Mouse (Mus musculus) Patski (cell line): Measurements from ENCODE around the gene C2cd2l. TPM values are rescaled to one million over a fixed set of nuclear protein-coding genes. Genes with fewer than 3 reads are reported as not detected.

Source experiments
- ATAC-seq: fragments of 100-300 bp; one replicate; pipeline ENCODE4 v1.8.0; 2021
- CTCF ChIA-PET: fragments of 350-600 bp; sonication (Branson Sonifier 250); formaldehyde crosslinking; loops from one replicate; lab custom pipeline; 2022; ENCODE audit warnings: inconsistent platforms; lab: Charles Lee
- POLR2A ChIA-PET: fragments of 350-600 bp; sonication (Branson Sonifier 250); formaldehyde crosslinking; loops from one replicate; lab custom pipeline; 2022; ENCODE audit warnings: antibody characterized with exemption, inconsistent platforms; lab: Charles Lee
- DNase-seq: peaks from one replicate; pipeline ENCODE4 v3.0.0-alpha.2; 2011; ENCODE audit warnings: low read depth, low spot score
- H3K27me3 ChIP-seq: fragments of 371-371 bp; one replicate; pipeline ENCODE4 v1.5.1; 2021
- CTCF ChIP-seq: fragments of 100-300 bp; IDR thresholded peaks from one replicate; pipeline ENCODE4 v1.5.1; 2021
- in situ Hi-C: fragments of 300-500 bp; cut with MboI; formaldehyde crosslinking; loops from 3 replicates; pipeline ENCODE4 v1.11.1; 2018; ENCODE audit warnings: low pct_unique_long_range_greater_than_20kb, mixed read lengths
- polyA plus RNA-seq: library from polyadenylated mRNA; unstranded; gene quantifications from one replicate; pipeline ENCODE4 v1.2.3, GENCODE M21; 2021

Gene C2cd2l
- polyA plus RNA-seq, 1 experiment from 2014 or later = 29.5 TPM

DNA sequence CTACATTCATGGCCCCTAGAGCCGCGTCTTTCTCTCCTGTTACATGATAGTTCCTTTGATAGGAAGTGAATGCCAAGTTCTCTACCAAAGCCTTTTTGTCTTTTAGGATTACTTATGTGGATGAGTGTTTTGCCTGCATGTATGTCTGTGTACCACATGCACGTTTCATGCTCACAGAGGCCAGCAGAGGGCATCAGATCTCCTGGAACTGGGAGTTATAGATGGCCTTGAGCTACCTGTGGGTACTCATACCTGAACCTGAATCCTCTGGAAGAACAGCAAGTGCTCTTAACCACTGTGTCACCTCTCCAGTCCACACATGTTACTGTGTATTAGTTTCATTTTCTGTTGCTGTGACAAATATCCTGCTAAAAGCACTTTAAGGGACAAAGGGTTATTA is 27.6 kb downstream of the C2cd2l start:
- TF ChIP-seq CTCF = no peak
- no peak for DNase-seq
- no peak for ATAC-seq
- H3K27me3 ChIP-seq = no peaks in the 10 kb centered on the region
- ChIA-PET CTCF (interaction anchor here (0.6 to 1.6 kb wide), 4 partner anchors 8 to 14 kb away, joined by 3 to 6 read pairs (median 5); partner anchors contain the start of gene Hinfp), POLR2A (no interaction called here)
- in situ Hi-C loops = no loop called here

DNA sequence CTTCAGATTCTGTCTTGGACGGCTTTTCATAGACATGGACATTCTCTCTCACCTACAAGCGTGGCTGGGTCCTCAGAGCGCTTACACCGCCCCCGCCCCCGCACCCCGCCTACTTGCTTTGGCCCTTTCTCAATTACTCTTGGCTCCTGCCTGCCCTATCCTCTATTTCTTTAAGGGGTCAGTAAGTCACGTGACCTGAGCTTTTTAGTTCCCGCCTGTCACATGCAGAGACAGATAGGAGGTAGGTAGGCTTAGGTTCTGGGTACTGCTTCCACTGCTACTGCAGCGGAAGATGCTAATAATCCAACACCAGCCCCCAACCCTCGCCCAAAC is 31.2 kb downstream of the C2cd2l start:
- TF ChIP-seq CTCF = no peak
- POLR2A ChIA-PET = no interaction called here
- in situ Hi-C loops = no loop called here
- CTCF ChIA-PET = no interaction called here
- no peak for ATAC-seq
- no peaks in the 10 kb centered on the region for H3K27me3 ChIP-seq
- DNase-seq = no peak

DNA sequence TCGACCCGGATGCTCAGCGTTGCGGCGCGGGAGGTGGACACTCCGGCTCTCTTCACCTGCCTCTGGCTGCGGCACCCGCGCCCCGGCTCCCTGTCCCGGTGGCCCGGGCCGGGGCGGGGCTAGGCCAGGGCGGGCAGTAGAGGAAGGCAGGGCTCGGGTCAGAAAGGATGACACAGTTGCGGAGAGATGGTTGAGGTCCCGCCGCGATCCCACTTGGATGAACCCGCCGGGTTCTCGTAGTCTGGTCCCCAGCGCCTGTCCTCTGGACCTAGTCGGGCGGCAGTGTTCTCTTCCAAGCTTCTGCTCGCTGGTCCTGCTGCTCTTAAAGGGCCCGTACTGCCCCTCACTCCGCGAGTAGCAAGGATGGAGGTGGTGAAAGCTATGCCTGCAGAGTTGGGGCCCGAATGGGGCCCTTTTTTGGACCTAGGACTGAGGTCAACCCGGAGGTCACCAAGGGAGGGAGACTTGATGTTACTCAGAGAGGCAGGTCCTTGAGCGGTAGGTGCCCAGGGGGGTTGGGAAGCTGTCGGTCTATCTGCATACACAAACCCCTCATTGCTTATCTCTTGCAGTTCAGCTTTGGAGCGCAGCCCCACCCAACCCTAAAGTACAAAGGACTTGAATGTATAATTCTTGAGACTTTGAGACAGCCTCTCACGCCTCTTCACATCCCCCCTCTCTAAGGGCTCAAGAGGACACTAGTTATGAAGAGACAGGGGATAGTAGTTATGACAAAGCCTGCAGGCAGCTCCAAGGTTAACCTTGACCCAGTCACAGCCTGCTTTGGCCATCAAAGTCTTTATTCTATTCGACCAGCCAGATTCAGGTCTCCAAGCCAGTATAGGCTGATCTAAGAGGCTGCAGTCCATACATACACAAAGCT is 31.8 kb downstream of the C2cd2l start, which contains the start of gene Abcg4:
Gene Abcg4, minus strand, starts transcription at position 540 of the 883 bp plus-strand sequence.
- H3K27me3 ChIP-seq = no peaks in the 10 kb centered on the region
- CTCF ChIA-PET = no interaction called here
- ATAC-seq (no peak), DNase-seq (no peak)
- POLR2A ChIA-PET = no interaction called here
- no peak for TF ChIP-seq CTCF
- in situ Hi-C loops = no loop called here

DNA sequence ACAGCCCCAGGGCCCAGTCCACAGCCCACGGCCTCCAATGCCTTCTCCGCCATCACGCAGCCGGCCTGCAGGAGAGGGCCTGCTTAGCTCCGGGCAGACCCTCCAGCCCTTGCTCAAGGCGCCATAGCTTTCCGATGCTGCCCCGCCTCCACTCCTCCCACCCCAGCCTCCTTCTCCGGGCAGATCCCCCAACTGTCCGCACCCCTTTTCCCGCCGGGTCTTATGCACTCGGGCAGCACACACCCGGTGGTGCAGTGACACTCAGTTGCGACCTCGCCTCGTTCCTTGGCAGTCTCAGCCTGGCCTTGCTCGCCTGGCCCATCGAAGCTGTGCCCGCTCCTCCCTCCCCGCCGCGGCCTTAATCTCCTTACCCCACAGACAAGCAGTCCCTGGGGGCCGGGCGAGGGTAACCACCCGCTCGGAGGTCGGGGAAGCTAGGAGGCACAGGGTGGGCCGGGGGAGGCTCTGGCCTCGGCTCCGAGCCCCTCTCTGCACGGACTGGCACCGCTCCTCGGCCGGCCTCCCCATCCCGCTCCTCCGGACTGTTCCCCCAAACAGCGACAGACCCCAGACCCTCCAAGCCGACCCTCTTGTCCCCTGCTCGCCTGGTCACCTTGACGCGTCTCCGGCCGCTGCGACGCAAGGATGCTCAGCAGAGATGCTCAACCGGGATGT is 32.5 kb downstream of the C2cd2l start:
- CTCF ChIA-PET = no interaction called here
- no peaks in the 10 kb centered on the region for H3K27me3 ChIP-seq
- POLR2A ChIA-PET = interaction anchor here (0.7 kb wide), 2 partner anchors 9 to 11 kb away, joined by 3 to 6 read pairs; no protein-coding TSS in a partner anchor
- TF ChIP-seq CTCF = no peak
- in situ Hi-C loops = no loop called here
- ATAC-seq (no peak), DNase-seq (no peak)

DNA sequence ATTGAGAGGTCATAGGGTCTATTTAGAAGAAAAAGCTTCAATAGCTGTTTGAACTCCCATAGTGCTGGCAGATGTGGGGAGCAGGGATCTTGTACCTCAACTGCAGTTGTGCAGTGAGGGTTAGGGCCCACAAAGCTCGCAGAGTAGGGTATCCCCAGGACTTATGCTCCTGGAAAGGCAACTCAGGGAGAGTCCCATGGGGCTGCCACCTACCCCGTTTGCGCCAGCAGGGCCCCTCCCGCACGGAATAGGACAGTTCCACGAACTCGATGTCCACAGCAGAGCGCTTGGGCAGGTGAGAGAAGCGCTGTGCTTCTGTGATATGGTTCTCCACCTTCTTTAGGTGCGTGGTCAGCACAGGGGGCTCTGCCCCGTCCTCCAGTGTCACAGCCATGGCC is 33.1 kb downstream of the C2cd2l start:
- ATAC-seq = no peak
- ChIA-PET POLR2A (interaction anchor here (0.7 kb wide), 2 partner anchors 9 to 12 kb away, joined by 3 to 6 read pairs; no protein-coding TSS in a partner anchor), CTCF (no interaction called here)
- DNase-seq = no peak
- TF ChIP-seq CTCF = no peak
- no peaks in the 10 kb centered on the region for H3K27me3 ChIP-seq
- in situ Hi-C loops = no loop called here

DNA sequence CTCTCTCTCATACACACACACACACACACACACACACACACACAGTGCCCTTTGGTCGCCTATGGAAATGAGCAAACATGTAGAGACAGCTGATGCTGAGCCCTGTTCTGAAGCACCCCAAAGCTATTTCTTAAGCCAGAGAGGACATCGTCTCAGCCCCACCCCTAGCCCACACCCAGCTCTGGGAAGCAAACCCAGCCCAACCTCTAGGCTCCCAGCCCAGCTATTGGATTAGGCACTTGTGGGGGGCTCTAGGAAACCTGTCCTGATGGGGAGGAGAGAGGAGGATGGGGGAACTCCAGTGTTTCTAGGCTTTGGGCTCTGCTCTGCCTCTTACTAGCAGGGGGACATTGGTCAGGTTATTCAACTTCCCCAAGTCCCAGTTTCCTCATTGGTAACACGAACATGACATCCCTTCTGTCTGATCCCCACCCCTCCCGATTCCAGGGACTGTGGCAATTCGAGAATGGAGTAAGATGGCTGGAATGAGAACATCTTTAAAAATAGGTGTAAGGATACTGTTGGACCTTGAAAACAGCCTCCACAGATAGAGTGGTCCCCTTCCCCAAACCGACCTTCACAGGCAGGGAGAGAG is 33.7 kb downstream of the C2cd2l start:
- no peak for DNase-seq
- in situ Hi-C loops = no loop called here
- ChIA-PET CTCF (interaction anchor here (1.3 kb wide), 1 partner anchor 19 kb away, joined by 3 read pairs; no protein-coding TSS in a partner anchor), POLR2A (interaction anchor here (0.6 to 0.8 kb wide), 3 partner anchors 8 to 34 kb away, joined by 3 to 6 read pairs (median 4); no protein-coding TSS in a partner anchor)
- no peak for ATAC-seq
- no peaks in the 10 kb centered on the region for H3K27me3 ChIP-seq
- no peak for TF ChIP-seq CTCF

DNA sequence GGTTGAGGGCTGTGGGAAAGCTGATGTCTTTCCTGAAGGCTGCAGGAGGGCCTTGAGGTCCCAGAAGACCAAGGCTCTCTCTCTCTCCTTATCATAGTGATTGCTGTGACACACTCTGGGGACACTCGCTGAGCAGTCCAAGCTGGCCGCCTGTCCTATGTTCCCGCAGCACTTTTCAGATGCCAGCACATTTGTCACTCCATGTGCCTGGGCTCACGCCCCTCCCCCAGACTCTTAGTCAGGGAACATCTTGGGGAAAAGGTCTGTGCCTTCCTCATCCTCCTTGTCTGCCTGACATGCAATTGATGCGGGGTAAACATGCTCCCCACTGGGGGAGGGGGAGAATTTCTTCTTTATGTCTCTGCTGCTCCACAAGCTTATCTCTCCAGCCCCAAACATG is 36.9 kb downstream of the C2cd2l start:
- H3K27me3 ChIP-seq = no peaks in the 10 kb centered on the region
- in situ Hi-C loops = no loop called here
- TF ChIP-seq CTCF = no peak
- ChIA-PET POLR2A (no interaction called here), CTCF (interaction anchor here (3.1 kb wide), 1 partner anchor 11 kb away, joined by 8 read pairs; no protein-coding TSS in a partner anchor)
- ATAC-seq (no peak), DNase-seq (no peak)

DNA sequence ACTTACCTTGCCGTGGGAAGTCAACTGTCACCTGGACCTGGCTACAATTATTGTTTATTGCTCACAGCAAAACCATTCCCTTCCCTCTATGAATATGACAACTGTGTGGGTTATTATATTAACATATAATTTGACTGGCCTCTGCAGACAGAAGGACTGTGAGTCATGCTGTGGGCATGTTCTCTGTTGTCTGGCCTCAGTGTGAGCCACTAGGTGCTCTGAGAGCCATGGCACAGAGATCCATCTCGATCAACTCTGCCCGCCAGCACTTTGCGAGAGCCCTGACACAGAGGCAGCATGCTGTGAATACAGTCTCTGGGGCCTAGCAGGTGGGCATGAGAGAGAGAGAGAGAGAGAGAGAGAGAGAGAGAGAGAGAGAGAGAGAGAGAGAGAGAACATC is 50.1 kb downstream of the C2cd2l start:
- no peak for ATAC-seq
- no peak for DNase-seq
- in situ Hi-C loops = no loop called here
- ChIA-PET CTCF (interaction anchor here (1.6 kb wide), 1 partner anchor 36 kb away, joined by 5 read pairs; the partner anchor contains the start of gene Cbl), POLR2A (no interaction called here)
- H3K27me3 ChIP-seq = no peaks in the 10 kb centered on the region
- no peak for TF ChIP-seq CTCF

DNA sequence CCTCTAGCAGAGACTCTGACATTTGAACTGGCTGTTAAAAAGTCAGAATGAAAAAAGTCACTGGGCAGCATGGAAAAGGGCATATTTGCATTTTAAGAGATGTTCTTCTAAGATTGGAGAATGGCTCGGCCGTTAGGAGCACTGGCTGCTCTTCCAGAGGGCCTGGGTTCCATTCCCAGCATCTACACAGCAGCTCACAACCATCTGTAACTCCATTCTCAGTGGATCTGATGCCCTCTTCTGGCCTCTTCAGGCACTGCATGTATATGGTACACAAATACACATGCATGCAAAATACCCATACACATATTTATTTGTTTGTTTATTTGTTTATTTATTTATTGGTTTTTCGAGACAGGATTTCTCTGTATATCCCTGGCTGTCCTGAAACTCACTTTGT is 51.0 kb downstream of the C2cd2l start:
- POLR2A ChIA-PET = no interaction called here
- CTCF ChIA-PET = no interaction called here

DNA sequence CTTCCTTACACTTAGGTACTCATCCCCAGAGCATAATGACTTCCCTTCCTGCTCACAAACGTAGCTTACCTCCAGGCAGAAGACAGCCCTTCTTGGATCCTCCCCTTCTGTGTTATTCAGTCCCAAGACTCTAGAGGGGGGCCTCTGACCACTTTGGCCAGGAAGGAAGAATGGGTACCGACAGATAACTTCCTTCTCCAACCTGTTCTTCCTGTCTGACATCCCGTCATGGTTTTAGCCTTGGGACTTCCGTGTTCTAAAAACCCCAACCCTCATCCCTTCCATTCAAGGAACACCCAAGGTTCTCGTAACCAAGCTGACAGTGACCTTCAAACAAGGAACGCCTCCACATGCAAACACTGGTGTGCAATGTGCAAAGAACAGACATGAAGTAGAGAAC is 51.7 kb downstream of the C2cd2l start, which contains the start of gene Nlrx1:
Gene Nlrx1, minus strand, starts transcription at position 168 of the 400 bp plus-strand sequence.
- DNase-seq (no peak), ATAC-seq (no peak)
- ChIA-PET CTCF (interaction anchor here (1.4 kb wide), 2 partner anchors 17 to 143 kb away, joined by 3 read pairs; no protein-coding TSS in a partner anchor), POLR2A (interaction anchor here (0.6 kb wide), 1 partner anchor 11 kb away, joined by 5 read pairs; no protein-coding TSS in a partner anchor)
- in situ Hi-C loops = no loop called here
- H3K27me3 ChIP-seq = no peaks in the 10 kb centered on the region
- no peak for TF ChIP-seq CTCF

More for the DNA sequence above, 51.0 kb downstream of the C2cd2l start:
- DNase-seq (no peak), ATAC-seq (no peak)
- no peaks in the 10 kb centered on the region for H3K27me3 ChIP-seq
- in situ Hi-C loops = no loop called here
- no peak for TF ChIP-seq CTCF
